Mouse (Mus musculus) thymus, adult 2 months (tissue): Measurements from ENCODE around the gene Tmem125.

ENCODE experiments used
- CTCF ChIP-seq: fragments of 200-500 bp; IDR thresholded peaks from 2 replicates; pipeline ENCODE4 v1.5.1; 2012; ENCODE audit warnings: mild to moderate bottlenecking, control low read depth, low read length, moderate library complexity, borderline replicate concordance; ENCODE audit not compliant: control insufficient read depth, poor library complexity, insufficient read depth; ENCODE audit errors: extremely low read depth
- POLR2A ChIP-seq: fragments of 200-500 bp; IDR thresholded peaks from 2 replicates; pipeline ENCODE4 v1.6.1; 2012; ENCODE audit warnings: mild to moderate bottlenecking, low read length, control low read depth, moderate library complexity; ENCODE audit not compliant: control insufficient read depth, poor library complexity, insufficient read depth; ENCODE audit errors: extremely low read depth

- TF ChIP-seq CTCF (no peak), POLR2A (no peak)
Observed at GRCm38 (mm10) chr4:118564926-118565279, 21.1 kb upstream of the Tmem125 start.
